Mouse (Mus musculus) CH12.LX (cell line): Measurements from ENCODE around the gene Cracr2a.

Source experiments
- CTCF ChIP-seq, 2 experiments: IDR thresholded peaks in 1 of 2; conservative IDR thresholded peaks in 1 of 2; 2 replicates each; pipeline ENCODE4 v1.5.1; 2011 to 2012; ENCODE audit warnings: low read depth in 2 of 2, low read length in 2 of 2, improper control_type of control experiment in 1 of 2, inconsistent platforms in 1 of 2, mild to moderate bottlenecking in 1 of 2, moderate library complexity in 1 of 2
- JUN ChIP-seq: IDR thresholded peaks from 2 replicates; pipeline ENCODE4 v1.6.1; 2011; ENCODE audit warnings: low read depth, mild to moderate bottlenecking, low read length, improper control_type of control experiment, moderate library complexity; ENCODE audit not compliant: insufficient read depth
- SMC3 ChIP-seq: IDR thresholded peaks from 2 replicates; pipeline ENCODE4 v1.6.1; 2011; ENCODE audit warnings: low read depth, low read length, improper control_type of control experiment

DNA sequence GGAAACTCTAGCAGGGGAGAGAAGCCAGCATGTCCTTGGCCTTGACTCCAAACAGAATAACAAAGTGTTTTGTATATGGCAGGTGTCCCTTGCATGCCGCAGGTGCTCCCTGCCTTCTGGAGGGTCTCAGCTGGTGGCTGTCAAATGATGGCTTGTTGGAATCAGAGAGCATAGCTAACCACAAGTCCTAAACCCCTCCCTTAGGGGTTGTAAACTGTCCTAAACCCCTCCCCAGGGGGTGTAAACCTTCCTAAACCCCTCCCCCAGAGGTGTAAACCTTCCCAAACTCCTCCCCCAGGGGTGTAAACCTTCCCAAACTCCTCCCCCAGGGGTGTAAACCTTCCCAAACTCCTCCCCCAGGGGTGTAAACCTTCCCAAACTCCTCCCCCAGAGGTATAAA is 55.5 kb downstream of the Cracr2a start:
- TF ChIP-seq CTCF (conservative IDR thresholded peaks at IDR 0.05 in 1 of 2, IDR thresholded peaks at IDR 0.05 in 1 of 2; ENCODE audit: low read depth in 2 of 2, low read length in 2 of 2) (no peak), JUN (no peak), SMC3 (no peak)
